Mouse (Mus musculus) heart, embryonic 13.5 days (tissue): ENCODE measurements around the gene Spata32. TPM values are rescaled to one million over a fixed set of nuclear protein-coding genes. Genes with fewer than 3 reads are reported as not detected.

Experiments
- ATAC-seq: fragments of 200-750 bp; cut with Nextera tagmentation; 2 replicates; pipeline ENCODE4 v1.8.0; 2017; ENCODE audit warnings: moderate TSS enrichment; ENCODE audit not compliant: insufficient number of reproducible peaks, low FRiP score, low TSS enrichment; ENCODE audit errors: extremely low read depth
- H3K27ac ChIP-seq: fragments of 300-500 bp; sonication (generic); replicated peaks from 2 replicates; pipeline ENCODE4 v1.5.1; 2015; ENCODE audit warnings: moderate library complexity, mild to moderate bottlenecking, inconsistent platforms
- H3K27me3 ChIP-seq: fragments of 300-500 bp; sonication (generic); replicated peaks from 2 replicates; pipeline ENCODE4 v1.6.1; 2015; ENCODE audit warnings: mild to moderate bottlenecking, inconsistent platforms
- H3K36me3 ChIP-seq: fragments of 300-500 bp; sonication (generic); 2 replicates; pipeline ENCODE4 v1.6.1; 2015; ENCODE audit warnings: mild to moderate bottlenecking, inconsistent platforms
- H3K4me1 ChIP-seq: fragments of 300-500 bp; sonication (generic); 2 replicates; pipeline ENCODE4 v1.6.1; 2015; ENCODE audit warnings: inconsistent platforms
- H3K4me2 ChIP-seq: fragments of 300-500 bp; sonication (generic); 2 replicates; pipeline ENCODE4 v1.6.1; 2015; ENCODE audit warnings: inconsistent platforms, mild to moderate bottlenecking, moderate library complexity
- H3K4me3 ChIP-seq: fragments of 300-500 bp; sonication (generic); 2 replicates; pipeline ENCODE4 v1.5.1; 2015; ENCODE audit warnings: moderate library complexity, mild to moderate bottlenecking, inconsistent platforms
- H3K9ac ChIP-seq: fragments of 300-500 bp; sonication (generic); 2 replicates; pipeline ENCODE4 v1.6.1; 2015; ENCODE audit warnings: inconsistent platforms, mild to moderate bottlenecking, moderate library complexity
- H3K9me3 ChIP-seq: fragments of 300-500 bp; sonication (generic); 2 replicates; pipeline ENCODE4 v1.6.1; 2016; ENCODE audit warnings: inconsistent platforms
- WGBS: fragments of 180-500 bp; shearing (Covaris S2); methylation state at CpG from one replicate; pipeline ENCODE4 v1.1.7; 2015; ENCODE audit warnings: mixed read lengths; 5-methylcytosine and 5-hydroxymethylcytosine counted together
- polyA plus RNA-seq: library from polyadenylated mRNA; unstranded; fragments of >200 nt; fragmentation: Nextera tagmentation; extraction: Ambion mirVana; gene quantifications from 2 replicates; pipeline ENCODE4 v1.2.1, GENCODE M21; 2015

The Spata32 gene
- polyA plus RNA-seq, 1 experiment from 2014 or later: not detected

GRCm38 (mm10) chr11:103160738-103161137 is 57.5 kb downstream of the Spata32 start:
- Histone ChIP-seq H3K36me3 (no peaks in the 10 kb centered on the region), H3K27ac (no peak overlapping the region), H3K9ac (no peak overlapping the region), H3K9me3 (no peaks in the 10 kb centered on the region), H3K4me2 (no peak overlapping the region), H3K4me1 (peaks cover 19% of the 10 kb centered on the region), H3K27me3 (no peaks in the 10 kb centered on the region), H3K4me3 (no peak overlapping the region)
- no peak for ATAC-seq
- 87% methylated on average over 11 of the region's 11 CpGs for WGBS

- WGBS: under 1% methylated on average over 25 of the region's 25 CpGs
- ATAC-seq: peak; percentile 88
- peak overlapping the region; percentile 49 for H3K4me3 ChIP-seq
- H3K9ac ChIP-seq: peak overlapping the region; percentile 72
- no peaks in the 10 kb centered on the region for H3K36me3 ChIP-seq
- H3K9me3 ChIP-seq: no peaks in the 10 kb centered on the region
- H3K4me1 ChIP-seq: peaks cover 14% of the 10 kb centered on the region
- peak overlapping the region; percentile 63; the same call in 1 of the 2 replicates for H3K27ac ChIP-seq
- H3K4me2 ChIP-seq: peak overlapping the region; percentile 75
- H3K27me3 ChIP-seq: no peaks in the 10 kb centered on the region
Measured at GRCm38 (mm10) chr11:103158621-103159478, 59.4 kb downstream of the Spata32 start.

Other genes starting within 250 kb of the Spata32 start
- 39.7 and 47.3 TPM in 2 replicates for gene Nmt1, start 190.2 kb downstream of the Spata32 start, polyA plus RNA-seq
- gene Dcakd, start 190.1 kb downstream of the Spata32 start, polyA plus RNA-seq: 95.9 and 101 TPM in 2 replicates
- gene Plcd3, start 116.8 kb downstream of the Spata32 start, polyA plus RNA-seq: 7.8 and 8.7 TPM in 2 replicates
- gene Acbd4, start 116.8 kb downstream of the Spata32 start, polyA plus RNA-seq: 12.0 and 14.3 TPM in 2 replicates
- gene Hexim1, start 102.2 kb downstream of the Spata32 start, polyA plus RNA-seq: 2.8 and 3.0 TPM in 2 replicates
- gene Hexim2, start 86.0 kb downstream of the Spata32 start, polyA plus RNA-seq: 5.7 and 6.2 TPM in 2 replicates
- 2.0 and 2.6 TPM in 2 replicates for gene Fmnl1, start 47.3 kb downstream of the Spata32 start, polyA plus RNA-seq
- not detected in 2 replicates for gene 1700023F06Rik, start 9.9 kb downstream of the Spata32 start, polyA plus RNA-seq
- gene Map3k14, start 49.0 kb upstream of the Spata32 start, polyA plus RNA-seq: 1.8 and 1.9 TPM in 2 replicates
- 5.6 and 5.8 TPM in 2 replicates for gene Arhgap27, start 145.3 kb upstream of the Spata32 start, polyA plus RNA-seq
- 4.8 and 5.3 TPM in 2 replicates for gene Plekhm1, start 194.3 kb upstream of the Spata32 start, polyA plus RNA-seq